Mouse (Mus musculus): ENCODE data around the gene Rnf157. TPM values are rescaled to one million over a fixed set of nuclear protein-coding genes. Genes with fewer than 3 reads are reported as not detected.

Rnf157 gene
- 18.2 and 23.2 TPM in 2 replicates for polyA plus RNA-seq (2011; ENCODE audit: insufficient read length, low read depth, missing spikeins)

GRCm38 (mm10) chr11:116412904-116413630, at the start of gene Rnf157:
Gene Rnf157 (minus strand): TSS chr11:116413032.
- H3K27ac ChIP-seq (ENCODE audit: insufficient read depth, low read length): no peak within 1 kb of the TSS
- H3K4me1 ChIP-seq (ENCODE audit: control insufficient read depth, insufficient read depth, low read length): peaks cover 7% of the 10 kb centered on the region
- peak within 1 kb of the TSS; percentile 69 for H3K4me3 ChIP-seq (ENCODE audit: insufficient read depth, low read length)
- TF ChIP-seq CTCF (IDR thresholded peaks at IDR 0.05; ENCODE audit: borderline replicate concordance, insufficient read depth, low read length) (no peak), POLR2A (IDR thresholded peaks at IDR 0.05; ENCODE audit: low read depth, low read length) (0 out of 2 replicates have a peak, but pooled peaks have one; percentile 28)

GRCm38 (mm10) chr11:116459786-116460185, 47.0 kb upstream of the Rnf157 start:
- TF ChIP-seq POLR2A (IDR thresholded peaks at IDR 0.05; ENCODE audit: low read depth, low read length) (no peak), CTCF (IDR thresholded peaks at IDR 0.05; ENCODE audit: borderline replicate concordance, insufficient read depth, low read length) (no peak)
- Histone ChIP-seq H3K4me3 (ENCODE audit: insufficient read depth, low read length) (no peak overlapping the region), H3K27ac (ENCODE audit: insufficient read depth, low read length) (no peak overlapping the region), H3K4me1 (ENCODE audit: control insufficient read depth, insufficient read depth, low read length) (no peaks in the 10 kb centered on the region)

GRCm38 (mm10) chr11:116456234-116456633, 43.4 kb upstream of the Rnf157 start:
- H3K4me3 ChIP-seq (ENCODE audit: insufficient read depth, low read length): no peak overlapping the region
- TF ChIP-seq POLR2A (IDR thresholded peaks at IDR 0.05; ENCODE audit: low read depth, low read length) (no peak), CTCF (IDR thresholded peaks at IDR 0.05; ENCODE audit: borderline replicate concordance, insufficient read depth, low read length) (no peak)
- H3K27ac ChIP-seq (ENCODE audit: insufficient read depth, low read length): no peak overlapping the region
- H3K4me1 ChIP-seq (ENCODE audit: control insufficient read depth, insufficient read depth, low read length): no peaks in the 10 kb centered on the region

- TF ChIP-seq CTCF (IDR thresholded peaks at IDR 0.05; ENCODE audit: borderline replicate concordance, insufficient read depth, low read length) (no peak), POLR2A (IDR thresholded peaks at IDR 0.05; ENCODE audit: low read depth, low read length) (no peak)
- Histone ChIP-seq H3K4me3 (ENCODE audit: insufficient read depth, low read length) (no peak overlapping the region), H3K27ac (ENCODE audit: insufficient read depth, low read length) (no peak overlapping the region), H3K4me1 (ENCODE audit: control insufficient read depth, insufficient read depth, low read length) (no peaks in the 10 kb centered on the region)
These were observed 41.1 kb upstream of the Rnf157 start for GRCm38 (mm10) chr11:116453889-116454288.

GRCm38 (mm10) chr11:116449341-116449740, 36.5 kb upstream of the Rnf157 start:
- TF ChIP-seq CTCF (IDR thresholded peaks at IDR 0.05; ENCODE audit: borderline replicate concordance, insufficient read depth, low read length) (no peak), POLR2A (IDR thresholded peaks at IDR 0.05; ENCODE audit: low read depth, low read length) (no peak)
- H3K4me3 ChIP-seq (ENCODE audit: insufficient read depth, low read length): no peak overlapping the region
- no peaks in the 10 kb centered on the region for H3K4me1 ChIP-seq (ENCODE audit: control insufficient read depth, insufficient read depth, low read length)
- no peak overlapping the region for H3K27ac ChIP-seq (ENCODE audit: insufficient read depth, low read length)

- peak; percentile 33; the same call in 1 of the 2 replicates for TF ChIP-seq CTCF (IDR thresholded peaks at IDR 0.05; ENCODE audit: borderline replicate concordance, insufficient read depth, low read length)
- TF ChIP-seq POLR2A (IDR thresholded peaks at IDR 0.05; ENCODE audit: low read depth, low read length): no peak
- no peak overlapping the region for H3K4me3 ChIP-seq (ENCODE audit: insufficient read depth, low read length)
- no peak overlapping the region for H3K27ac ChIP-seq (ENCODE audit: insufficient read depth, low read length)
- no peaks in the 10 kb centered on the region for H3K4me1 ChIP-seq (ENCODE audit: control insufficient read depth, insufficient read depth, low read length)
These were observed 35.0 kb upstream of the Rnf157 start for GRCm38 (mm10) chr11:116447822-116448221.

- Histone ChIP-seq H3K4me1 (ENCODE audit: control insufficient read depth, insufficient read depth, low read length) (no peaks in the 10 kb centered on the region), H3K4me3 (ENCODE audit: insufficient read depth, low read length) (no peak overlapping the region), H3K27ac (ENCODE audit: insufficient read depth, low read length) (no peak overlapping the region)
- TF ChIP-seq POLR2A (IDR thresholded peaks at IDR 0.05; ENCODE audit: low read depth, low read length): no peak
- no peak for TF ChIP-seq CTCF (IDR thresholded peaks at IDR 0.05; ENCODE audit: borderline replicate concordance, insufficient read depth, low read length)
These were observed 33.6 kb upstream of the Rnf157 start for GRCm38 (mm10) chr11:116446308-116446887.

GRCm38 (mm10) chr11:116445596-116446307, 32.9 kb upstream of the Rnf157 start:
- H3K27ac ChIP-seq (ENCODE audit: insufficient read depth, low read length): no peak overlapping the region

GRCm38 (mm10) chr11:116443935-116444334, 31.1 kb upstream of the Rnf157 start:
- TF ChIP-seq CTCF (IDR thresholded peaks at IDR 0.05; ENCODE audit: borderline replicate concordance, insufficient read depth, low read length) (no peak), POLR2A (IDR thresholded peaks at IDR 0.05; ENCODE audit: low read depth, low read length) (no peak)
- no peak overlapping the region for H3K27ac ChIP-seq (ENCODE audit: insufficient read depth, low read length)
- no peaks in the 10 kb centered on the region for H3K4me1 ChIP-seq (ENCODE audit: control insufficient read depth, insufficient read depth, low read length)

More at GRCm38 (mm10) chr11:116445596-116446307, 32.9 kb upstream of the Rnf157 start:
- no peaks in the 10 kb centered on the region for H3K4me1 ChIP-seq (ENCODE audit: control insufficient read depth, insufficient read depth, low read length)
- H3K4me3 ChIP-seq (ENCODE audit: insufficient read depth, low read length): no peak overlapping the region
- TF ChIP-seq POLR2A (IDR thresholded peaks at IDR 0.05; ENCODE audit: low read depth, low read length): no peak
- TF ChIP-seq CTCF (IDR thresholded peaks at IDR 0.05; ENCODE audit: borderline replicate concordance, insufficient read depth, low read length): peak; percentile 93

More at GRCm38 (mm10) chr11:116443935-116444334, 31.1 kb upstream of the Rnf157 start:
- H3K4me3 ChIP-seq (ENCODE audit: insufficient read depth, low read length): no peak overlapping the region
